Mouse (Mus musculus): ENCODE measurements around the gene Atp13a4. TPM values are rescaled to one million over a fixed set of nuclear protein-coding genes. Genes with fewer than 3 reads are reported as not detected.

Atp13a4 gene
- 0.05 TPM in 1 of 2 replicates, not detected in the other for polyA plus RNA-seq (2016; fragmentation: Nextera tagmentation; extraction: Ambion mirVana)

DNA sequence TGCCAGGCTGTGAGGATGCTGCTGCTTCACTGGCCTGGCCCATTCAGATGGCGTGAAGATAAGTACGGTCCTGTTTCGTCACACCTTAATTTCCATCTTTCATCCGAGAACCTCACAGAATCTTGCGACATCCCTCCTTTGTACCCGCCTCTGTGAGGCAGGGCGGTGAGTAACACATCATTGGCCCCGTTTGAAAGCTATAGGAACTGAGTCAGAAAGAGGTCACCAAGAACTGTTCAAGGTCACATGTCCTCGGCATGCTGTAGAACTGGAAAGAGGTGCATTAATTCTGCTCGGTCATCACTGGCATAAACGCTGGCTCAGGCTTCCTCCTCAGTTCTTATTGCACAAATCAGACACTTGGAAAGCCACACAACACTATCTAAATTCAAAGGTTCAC is at the start of gene Atp13a4:
TSS of gene Atp13a4 (minus strand) at position 36 of the 400 bp plus-strand sequence.
- no peaks in the 10 kb centered on the region for H3K27me3 ChIP-seq (replicated peaks)
- H3K36me3 ChIP-seq, result no peaks in the 10 kb centered on the region
- no peaks in the 10 kb centered on the region for H3K4me1 ChIP-seq
- ATAC-seq, result no peak
- WGBS (ENCODE audit: insufficient replicate concordance), result 65% methylated on average over 11 of the region's 11 CpGs
- H3K9ac ChIP-seq, result no peak within 1 kb of the TSS
- no peak within 1 kb of the TSS for H3K4me3 ChIP-seq
- H3K27ac ChIP-seq, result no peak within 1 kb of the TSS
- H3K9me3 ChIP-seq (replicated peaks), result no peaks in the 10 kb centered on the region
- H3K4me2 ChIP-seq, result no peak within 1 kb of the TSS

DNA sequence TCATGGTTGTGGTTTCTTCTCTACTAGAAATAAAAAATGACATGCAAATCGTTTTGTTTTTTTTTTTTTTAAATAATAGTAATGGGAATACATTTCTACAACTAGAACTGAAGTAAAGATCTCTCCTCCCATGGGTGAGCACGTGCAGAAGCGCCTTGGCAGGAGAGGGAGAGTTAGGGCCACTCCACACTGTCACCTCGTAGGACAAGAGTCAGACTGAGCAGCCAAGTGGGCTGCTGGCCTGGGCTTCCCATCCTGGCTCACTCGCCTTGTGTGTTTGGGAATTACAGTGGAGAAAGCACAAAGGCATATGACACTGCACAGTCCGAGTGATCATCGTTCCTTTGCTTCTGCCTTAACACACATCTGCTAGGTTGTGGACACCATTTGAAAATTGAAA is 47.5 kb upstream of the Atp13a4 start:
- no peak overlapping the region for H3K4me3 ChIP-seq
- no peaks in the 10 kb centered on the region for H3K9me3 ChIP-seq (replicated peaks)
- WGBS (ENCODE audit: insufficient replicate concordance), result 78% methylated on average over 7 of the region's 7 CpGs
- peaks cover 71% of the 10 kb centered on the region for H3K36me3 ChIP-seq
- no peak for ATAC-seq
- H3K9ac ChIP-seq, result no peak overlapping the region
- no peak overlapping the region for H3K4me2 ChIP-seq
- H3K27ac ChIP-seq, result no peak overlapping the region
- no peaks in the 10 kb centered on the region for H3K27me3 ChIP-seq (replicated peaks)
- no peaks in the 10 kb centered on the region for H3K4me1 ChIP-seq

DNA sequence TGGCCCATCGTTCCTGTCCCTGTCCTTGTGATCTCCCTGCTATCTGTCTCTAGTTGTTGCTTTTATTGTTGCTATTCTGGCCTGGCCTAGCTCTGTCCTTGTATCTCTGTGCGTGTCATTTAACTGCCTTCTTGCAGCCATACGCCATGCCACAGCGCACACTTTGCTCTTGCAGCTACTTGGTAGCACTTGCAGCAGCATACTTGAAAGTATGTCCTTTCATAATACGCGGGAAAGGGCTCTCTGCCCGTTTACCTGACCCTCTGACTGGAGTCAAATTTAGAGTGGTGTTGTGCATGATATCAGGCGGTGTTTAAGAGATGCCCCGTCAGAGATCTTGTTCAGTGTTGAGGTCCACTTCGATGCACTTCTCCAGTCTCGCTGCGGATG is 35.1 kb upstream of the Atp13a4 start:
- Histone ChIP-seq H3K36me3 (no peaks in the 10 kb centered on the region; the same call in 1 of the 2 replicates), H3K4me3 (peak overlapping the region; percentile 79), H3K27me3 (replicated peaks) (no peaks in the 10 kb centered on the region), H3K4me1 (peaks cover 16% of the 10 kb centered on the region), H3K4me2 (peak overlapping the region; percentile 83), H3K9ac (peak overlapping the region; percentile 84), H3K27ac (peak overlapping the region; percentile 70; the same call in 1 of the 2 replicates), H3K9me3 (replicated peaks) (no peaks in the 10 kb centered on the region)
- 5% methylated on average over 12 of the region's 12 CpGs for WGBS (ENCODE audit: insufficient replicate concordance)
- ATAC-seq, result peak; percentile 16; the same call in 1 of the 2 replicates

DNA sequence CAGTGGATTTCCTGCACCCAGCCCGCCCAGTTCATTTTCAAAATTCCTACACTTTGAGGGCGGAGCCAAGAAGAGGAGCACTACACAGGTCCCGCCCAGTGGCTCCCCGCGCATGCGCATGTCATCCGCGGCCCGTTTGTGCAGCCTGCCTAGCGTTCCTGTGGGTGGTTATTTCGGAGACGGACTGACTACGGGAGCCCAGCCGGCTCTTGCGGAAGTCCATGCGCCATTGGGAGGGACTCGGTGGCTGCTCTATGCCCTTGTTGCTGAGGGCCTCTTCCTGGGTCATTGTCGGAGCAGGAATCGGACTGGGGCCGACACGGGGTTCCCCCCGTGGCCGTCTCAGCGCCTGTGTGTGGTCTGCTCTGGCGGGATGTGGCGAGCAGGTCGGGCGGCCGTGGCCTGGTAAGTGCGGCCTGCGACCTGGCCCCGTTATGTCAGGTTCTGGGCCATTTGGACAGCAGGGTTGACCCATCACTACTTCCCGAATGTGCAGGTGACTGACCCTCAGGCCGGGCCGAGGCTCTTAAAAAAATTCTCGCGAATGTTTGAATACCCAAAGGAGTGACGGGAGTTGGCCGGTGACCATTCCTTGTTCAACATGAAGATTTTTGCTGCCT is 34.6 kb upstream of the Atp13a4 start, which contains the start of gene Opa1:
TSS of gene Opa1 (plus strand) at position 168 of the 620 bp plus-strand sequence.
- under 1% methylated on average over 39 of the region's 39 CpGs for WGBS (ENCODE audit: insufficient replicate concordance)
- Histone ChIP-seq H3K9ac (peak within 1 kb of the TSS; percentile 84), H3K4me3 (peak within 1 kb of the TSS; percentile 79), H3K4me2 (peak within 1 kb of the TSS; percentile 83), H3K27ac (peak within 1 kb of the TSS; percentile 70), H3K9me3 (replicated peaks) (no peaks in the 10 kb centered on the region), H3K36me3 (no peaks in the 10 kb centered on the region; the same call in 1 of the 2 replicates), H3K27me3 (replicated peaks) (no peaks in the 10 kb centered on the region), H3K4me1 (peaks cover 16% of the 10 kb centered on the region)
- peak; percentile 99 for ATAC-seq

DNA sequence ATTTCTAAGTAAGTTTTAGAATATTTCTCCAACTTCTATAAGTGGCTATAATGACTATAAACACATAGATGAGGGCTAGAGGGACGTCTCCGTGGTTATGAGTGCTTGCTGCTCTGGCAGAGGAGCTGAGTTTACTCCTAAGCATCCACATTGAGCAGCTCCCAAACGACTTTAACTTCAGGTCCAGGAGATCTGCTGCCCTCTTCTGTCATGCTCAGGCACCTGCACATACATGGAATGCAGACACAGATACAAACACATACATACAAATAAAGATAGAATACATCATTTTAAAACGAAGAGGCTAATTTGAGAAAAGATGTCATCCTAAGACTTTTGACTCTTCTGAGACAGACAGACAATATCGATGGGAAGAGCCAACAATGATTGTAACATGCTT is 31.0 kb upstream of the Atp13a4 start:
- WGBS (ENCODE audit: insufficient replicate concordance), result 6% methylated on average over 5 of the region's 5 CpGs
- H3K36me3 ChIP-seq, result no peaks in the 10 kb centered on the region
- H3K4me2 ChIP-seq, result no peak overlapping the region
- H3K4me3 ChIP-seq, result no peak overlapping the region
- no peaks in the 10 kb centered on the region for H3K9me3 ChIP-seq (replicated peaks)
- ATAC-seq, result no peak
- H3K9ac ChIP-seq, result no peak overlapping the region
- peaks cover 9% of the 10 kb centered on the region for H3K4me1 ChIP-seq
- no peaks in the 10 kb centered on the region for H3K27me3 ChIP-seq (replicated peaks)
- H3K27ac ChIP-seq, result no peak overlapping the region

DNA sequence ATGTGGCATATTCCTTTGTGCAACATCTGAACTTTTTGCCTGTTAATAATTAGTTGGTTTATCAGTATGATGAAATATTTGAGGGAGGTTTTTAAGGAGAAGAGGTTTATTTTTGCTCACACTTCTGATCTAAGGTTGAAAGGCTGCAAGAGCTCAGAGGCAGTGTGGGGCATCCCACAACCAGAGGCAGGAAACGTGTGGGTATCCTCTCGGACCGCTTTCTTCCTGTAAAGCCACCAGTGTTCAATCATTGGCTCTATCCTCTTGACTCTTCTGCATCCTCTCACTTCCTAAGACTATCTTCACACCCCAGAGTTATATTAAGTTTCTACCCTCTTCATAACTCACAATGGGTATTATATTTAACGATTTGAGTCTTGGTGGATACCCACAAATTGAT is 29.3 kb upstream of the Atp13a4 start:
- Histone ChIP-seq H3K9me3 (replicated peaks) (no peaks in the 10 kb centered on the region), H3K9ac (no peak overlapping the region), H3K4me1 (no peaks in the 10 kb centered on the region), H3K27me3 (replicated peaks) (no peaks in the 10 kb centered on the region), H3K36me3 (no peaks in the 10 kb centered on the region), H3K4me3 (no peak overlapping the region), H3K27ac (no peak overlapping the region), H3K4me2 (no peak overlapping the region)
- WGBS (ENCODE audit: insufficient replicate concordance), result 21% methylated on average over 4 of the region's 4 CpGs
- ATAC-seq, result no peak

DNA sequence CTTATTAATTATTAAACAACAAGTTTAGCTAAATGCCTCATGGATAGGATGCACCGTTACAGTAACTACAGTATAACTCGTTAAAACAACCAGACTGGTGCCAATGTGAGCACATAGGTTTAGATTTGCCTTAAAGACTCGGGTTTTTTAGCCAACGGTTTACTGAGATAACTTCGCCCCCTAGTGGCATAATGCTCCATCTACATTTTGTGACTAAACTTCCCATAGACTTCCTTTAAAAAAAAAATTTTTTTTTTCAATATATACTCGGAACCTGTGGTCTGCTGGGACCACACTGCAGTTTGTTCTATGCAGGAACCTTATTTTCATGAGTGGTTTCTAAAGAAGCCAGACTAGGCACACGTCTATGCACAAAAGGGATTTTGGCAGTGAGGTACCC is 16.2 kb upstream of the Atp13a4 start:
- Histone ChIP-seq H3K4me2 (peak overlapping the region; percentile 36; the same call in 1 of the 2 replicates), H3K9ac (no peak overlapping the region), H3K4me1 (no peaks in the 10 kb centered on the region), H3K4me3 (no peak overlapping the region), H3K9me3 (replicated peaks) (no peaks in the 10 kb centered on the region), H3K36me3 (no peaks in the 10 kb centered on the region), H3K27me3 (replicated peaks) (no peaks in the 10 kb centered on the region; the same call in 1 of the 2 replicates), H3K27ac (no peak overlapping the region)
- 4% methylated on average over 7 of the region's 7 CpGs for WGBS (ENCODE audit: insufficient replicate concordance)
- ATAC-seq, result no peak

DNA sequence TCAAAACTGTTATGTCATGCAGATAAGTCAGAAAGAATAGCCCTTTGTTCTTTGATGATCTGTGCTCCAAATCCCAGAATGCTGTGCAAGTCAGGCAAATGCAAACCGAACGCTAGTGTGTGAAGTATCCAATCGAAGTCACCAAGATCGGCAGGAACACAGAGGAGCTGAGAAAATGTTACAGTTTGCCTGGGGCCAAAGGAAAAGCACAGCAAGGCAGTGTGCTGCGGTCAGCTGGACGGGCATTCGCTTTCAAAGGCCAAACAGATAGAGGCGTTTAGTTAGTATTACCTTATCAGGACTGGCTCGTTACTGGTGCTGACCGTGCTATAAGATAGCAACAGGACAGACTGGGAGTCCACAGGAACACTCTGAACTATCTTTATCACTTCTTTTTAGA is 15.8 kb upstream of the Atp13a4 start:
- H3K27me3 ChIP-seq (replicated peaks), result no peaks in the 10 kb centered on the region; the same call in 1 of the 2 replicates
- 31% methylated on average over 10 of the region's 10 CpGs for WGBS (ENCODE audit: insufficient replicate concordance)
- no peaks in the 10 kb centered on the region for H3K9me3 ChIP-seq (replicated peaks)
- H3K36me3 ChIP-seq, result no peaks in the 10 kb centered on the region
- H3K27ac ChIP-seq, result no peak overlapping the region
- no peak overlapping the region for H3K4me3 ChIP-seq
- H3K4me1 ChIP-seq, result no peaks in the 10 kb centered on the region
- peak overlapping the region; percentile 36 for H3K4me2 ChIP-seq
- H3K9ac ChIP-seq, result no peak overlapping the region
- ATAC-seq, result no peak

DNA sequence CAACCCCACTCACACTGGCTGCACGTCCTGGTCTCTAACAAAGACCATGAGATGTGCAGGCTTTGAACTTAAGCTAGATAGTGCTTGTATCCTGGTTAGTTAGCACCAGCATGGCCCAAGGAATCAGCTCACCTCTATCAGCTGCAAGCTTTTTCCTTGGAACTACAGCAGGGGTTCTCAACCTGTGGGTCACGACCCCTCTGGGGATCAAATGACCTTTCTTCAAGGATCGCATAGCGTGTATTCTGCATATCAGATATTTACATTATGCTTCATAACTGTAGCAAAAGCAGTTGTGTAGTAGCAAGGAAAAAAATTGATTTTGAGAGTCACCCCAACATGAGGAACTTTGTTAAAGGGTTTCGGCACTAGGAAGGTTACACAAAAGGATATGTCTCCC is 15.0 kb upstream of the Atp13a4 start:
- no peaks in the 10 kb centered on the region; the same call in 1 of the 2 replicates for H3K27me3 ChIP-seq (replicated peaks)
- H3K36me3 ChIP-seq, result no peaks in the 10 kb centered on the region
- no peak overlapping the region for H3K27ac ChIP-seq
- no peak overlapping the region for H3K4me3 ChIP-seq
- WGBS (ENCODE audit: insufficient replicate concordance), result 73% methylated on average over 5 of the region's 5 CpGs
- no peaks in the 10 kb centered on the region for H3K4me1 ChIP-seq
- H3K9me3 ChIP-seq (replicated peaks), result no peaks in the 10 kb centered on the region
- no peak overlapping the region for H3K4me2 ChIP-seq
- ATAC-seq, result no peak
- no peak overlapping the region for H3K9ac ChIP-seq

DNA sequence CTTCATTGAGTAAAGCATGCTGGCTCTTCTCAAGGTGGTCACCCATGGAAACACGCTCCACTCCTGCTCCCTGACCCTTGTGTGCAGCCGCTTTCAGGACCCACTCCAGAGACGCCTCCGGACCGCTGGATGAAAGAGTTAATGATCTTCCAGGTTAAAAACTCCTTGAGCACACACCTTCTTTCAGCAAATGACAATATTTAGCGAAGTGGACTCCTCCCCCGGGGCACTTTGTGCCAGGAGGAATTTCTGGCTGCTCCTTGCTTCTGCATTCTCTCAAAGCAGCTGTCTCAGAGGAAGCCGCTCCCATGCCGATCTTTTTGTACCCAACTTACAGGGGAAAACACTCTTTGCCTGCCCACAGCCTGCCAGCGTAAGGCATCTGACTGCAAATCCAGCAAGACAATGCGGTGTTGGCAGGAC is 3.4 kb downstream of the Atp13a4 start:
- Histone ChIP-seq H3K4me3 (no peak overlapping the region), H3K9ac (no peak overlapping the region), H3K4me1 (no peaks in the 10 kb centered on the region), H3K9me3 (replicated peaks) (no peaks in the 10 kb centered on the region), H3K36me3 (no peaks in the 10 kb centered on the region), H3K4me2 (no peak overlapping the region), H3K27ac (no peak overlapping the region), H3K27me3 (replicated peaks) (no peaks in the 10 kb centered on the region)
- 70% methylated on average over 11 of the region's 11 CpGs for WGBS (ENCODE audit: insufficient replicate concordance)
- ATAC-seq, result no peak

DNA sequence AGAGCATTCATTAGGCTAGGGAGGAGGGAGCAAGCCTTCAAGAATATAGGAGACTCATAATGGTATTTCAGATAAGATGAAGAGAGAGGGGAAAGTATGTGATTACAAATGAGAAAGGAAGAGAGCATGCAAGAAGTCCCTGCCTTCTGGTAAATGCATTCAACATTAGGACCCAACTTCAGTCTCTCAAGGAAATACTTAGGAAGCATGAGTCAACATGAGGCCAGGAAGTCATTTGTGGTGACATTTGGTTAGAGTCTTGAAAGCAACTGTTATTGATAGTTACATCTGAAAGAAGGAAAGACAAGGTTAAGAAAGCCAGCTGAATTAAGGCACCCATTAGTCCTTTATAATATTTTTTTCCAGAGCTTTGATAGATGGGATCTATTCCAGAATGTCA is 4.8 kb downstream of the Atp13a4 start:
- no peak for ATAC-seq
- Histone ChIP-seq H3K36me3 (no peaks in the 10 kb centered on the region), H3K9ac (no peak overlapping the region), H3K4me3 (no peak overlapping the region), H3K27me3 (replicated peaks) (no peaks in the 10 kb centered on the region), H3K4me1 (no peaks in the 10 kb centered on the region), H3K4me2 (no peak overlapping the region), H3K27ac (no peak overlapping the region), H3K9me3 (replicated peaks) (no peaks in the 10 kb centered on the region)

DNA sequence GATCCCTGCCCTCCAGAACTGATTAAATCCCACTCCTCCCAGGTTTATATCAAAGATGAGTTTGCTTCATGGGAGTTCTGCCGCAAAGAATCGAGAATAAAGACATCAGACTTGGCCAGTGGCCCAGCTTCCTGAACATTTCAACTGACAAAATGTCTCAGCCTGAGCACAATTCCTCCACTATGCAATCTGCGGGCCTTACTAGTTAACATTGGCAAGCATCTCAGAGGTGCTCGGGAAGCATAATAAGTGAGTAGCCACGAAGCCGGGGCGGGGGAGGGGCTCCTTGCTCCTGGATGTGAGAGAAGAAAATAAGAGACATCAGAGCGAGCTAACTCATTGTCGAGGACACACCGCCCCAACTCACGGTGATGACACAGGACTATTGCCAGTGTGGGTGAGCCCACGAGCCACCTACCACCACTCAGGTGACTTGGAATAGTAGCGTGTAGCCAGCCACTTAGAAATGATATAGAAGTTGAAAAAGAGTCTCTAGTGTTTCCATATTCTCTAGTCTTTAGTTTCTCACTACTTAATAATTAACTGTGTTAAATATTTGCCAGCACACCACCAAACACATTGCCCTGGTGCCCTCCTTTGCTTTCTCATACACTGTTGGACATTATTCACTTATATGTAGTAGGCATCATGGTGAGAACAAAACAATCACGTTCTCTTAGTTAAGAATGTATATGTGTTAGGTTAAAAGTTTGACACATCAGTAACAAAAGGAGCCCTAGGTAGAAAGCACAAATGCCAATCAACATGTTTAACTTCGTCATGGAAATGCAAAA is 8.1 kb downstream of the Atp13a4 start:
- Histone ChIP-seq H3K36me3 (no peaks in the 10 kb centered on the region), H3K9ac (no peak overlapping the region), H3K4me3 (no peak overlapping the region), H3K27ac (no peak overlapping the region), H3K27me3 (replicated peaks) (no peaks in the 10 kb centered on the region), H3K9me3 (replicated peaks) (no peaks in the 10 kb centered on the region), H3K4me1 (no peaks in the 10 kb centered on the region), H3K4me2 (no peak overlapping the region)
- 65% methylated on average over 15 of the region's 15 CpGs for WGBS (ENCODE audit: insufficient replicate concordance)
- no peak for ATAC-seq
